Mouse (Mus musculus): ENCODE measurements around the gene Actl7b.

- no peak for TF ChIP-seq POLR2A (IDR thresholded peaks at IDR 0.05; ENCODE audit: insufficient read depth, low read depth, low read length)
- TF ChIP-seq CTCF (IDR thresholded peaks at IDR 0.05; ENCODE audit: insufficient read depth, low read depth, low read length): no peak
These were observed 1.2 kb downstream of the Actl7b start, which contains the start of gene Gm26657 for GRCm38 (mm10) chr4:56740020-56740485.
